Comparison of ENCODE assay signal across 8 mouse cellular contexts in genomic region chr12:21543153-21543894, GRCm38 (mm10).
A peak's percentile ranks its signal among the peaks of the same experiment; 100 is the strongest.
DNase-seq lines count a peak whose midpoint lies in the region; ATAC-seq and TF ChIP-seq lines count a peak whose summit lies in the region.
"Not testable (repeated sequence)": the region's sequence is repeated elsewhere in the genome, so short reads cannot be mapped to it uniquely, and the experiment has no call there.

No protein-coding gene starts in this region.

- H3K4me3 ChIP-seq in intestine, postnatal 0 days (ENCODE audit: low read depth, low read length): peak overlapping the region; percentile 54
- peak overlapping the region; percentile 67 for H3K4me3 ChIP-seq in midbrain, embryonic 10.5 days

- not testable (repeated sequence) for H3K36me3 ChIP-seq in intestine, postnatal 0 days (ENCODE audit: control insufficient read depth, insufficient read depth); midbrain, embryonic 10.5 days

- H3K27ac ChIP-seq in intestine, postnatal 0 days (ENCODE audit: low read depth, low read length): not testable (repeated sequence)
- H3K27ac ChIP-seq in midbrain, embryonic 10.5 days (replicated peaks): peak overlapping the region; percentile 79

- peak overlapping the region; percentile 38 for H3K9ac ChIP-seq in intestine, postnatal 0 days (ENCODE audit: low read depth, low read length)

- not testable (repeated sequence) for H3K27me3 ChIP-seq in intestine, postnatal 0 days (replicated peaks; ENCODE audit: control insufficient read depth, insufficient read depth, low read length); midbrain, embryonic 10.5 days (ENCODE audit: low read depth, poor library complexity, severe bottlenecking)

- DNase-seq in adrenal gland, postnatal 10 days: peak; percentile 82
- DNase-seq in embryo, embryonic 9.5 days (ENCODE audit: extremely low spot score): peak; percentile 62
- peak; percentile 51 for DNase-seq in left cerebral cortex, postnatal 4 days
- DNase-seq in midbrain, embryonic 10.5 days (ENCODE audit: low spot score): peak; percentile 59
- peak; percentile 51 to 55 for DNase-seq in right cerebral cortex, postnatal 36 days (ENCODE audit: low spot score in 2 of 2)
- DNase-seq in urinary bladder, postnatal 4 days (ENCODE audit: low spot score in 2 of 2): peak; percentile 71 to 76

- H3K9me3 ChIP-seq in intestine, postnatal 0 days (ENCODE audit: control insufficient read depth); midbrain, embryonic 10.5 days (replicated peaks): not testable (repeated sequence)

- peak overlapping the region; percentile 79 for H3K4me2 ChIP-seq in intestine, postnatal 0 days (replicated peaks; ENCODE audit: low read depth)

- peak; percentile 100 for ATAC-seq in granulocyte monocyte progenitor cell, adult 5-6 weeks (replicated peaks; ENCODE audit: poor library complexity, severe bottlenecking)
- ATAC-seq in intestine, postnatal 0 days: peak; percentile 79

- intact Hi-C loops in left cerebral cortex, postnatal 4 days (cut with DNase I): not testable (repeated sequence)

- 2% methylated on average over 32 of the region's 34 CpGs for WGBS in intestine, postnatal 0 days
- 4% methylated on average over 34 of the region's 34 CpGs for WGBS in midbrain, embryonic 10.5 days

- not testable (repeated sequence) for TF ChIP-seq CTCF in intestine, postnatal 0 days (IDR thresholded peaks at IDR 0.05; ENCODE audit: low read depth)

- H3K4me1 ChIP-seq in intestine, postnatal 0 days (replicated peaks; ENCODE audit: control insufficient read depth, insufficient read depth, low read length); midbrain, embryonic 10.5 days: not testable (repeated sequence)
